Mouse (Mus musculus) frontal cortex, adult (tissue): ENCODE results near the gene Ifnl3.
"Not testable (repeated sequence)": the region's sequence is repeated elsewhere in the genome, so short reads cannot be mapped to it uniquely, and the experiment has no call there.

ENCODE experiments used
- ATAC-seq: cut with Nextera tagmentation; 2 replicates; pipeline ENCODE4 v1.9.2; 2017; ENCODE audit warnings: mild to moderate bottlenecking, moderate library complexity, mixed read lengths; ENCODE audit not compliant: low TSS enrichment

The Ifnl3 gene

DNA sequence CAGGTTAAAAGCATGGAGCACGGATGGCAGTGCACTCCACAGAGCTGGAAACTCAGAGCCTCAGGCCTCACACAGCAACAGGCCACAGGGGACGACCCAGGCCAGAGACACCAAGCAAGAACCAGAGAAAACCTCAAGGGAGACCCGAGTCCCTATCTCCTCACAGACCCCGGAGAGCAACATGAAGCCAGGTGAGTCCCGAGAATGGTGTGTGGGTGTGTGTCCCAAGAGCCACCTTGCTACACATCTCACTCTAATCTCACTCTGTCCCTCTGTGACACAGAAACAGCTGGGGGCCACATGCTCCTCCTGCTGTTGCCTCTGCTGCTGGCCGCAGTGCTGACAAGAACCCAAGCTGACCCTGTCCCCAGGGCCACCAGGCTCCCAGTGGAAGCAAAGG, at the start of gene Ifnl3:
Gene Ifnl3 (plus strand): TSS at position 301 of the 400 bp plus-strand sequence.
- not testable (repeated sequence) for ATAC-seq

DNA sequence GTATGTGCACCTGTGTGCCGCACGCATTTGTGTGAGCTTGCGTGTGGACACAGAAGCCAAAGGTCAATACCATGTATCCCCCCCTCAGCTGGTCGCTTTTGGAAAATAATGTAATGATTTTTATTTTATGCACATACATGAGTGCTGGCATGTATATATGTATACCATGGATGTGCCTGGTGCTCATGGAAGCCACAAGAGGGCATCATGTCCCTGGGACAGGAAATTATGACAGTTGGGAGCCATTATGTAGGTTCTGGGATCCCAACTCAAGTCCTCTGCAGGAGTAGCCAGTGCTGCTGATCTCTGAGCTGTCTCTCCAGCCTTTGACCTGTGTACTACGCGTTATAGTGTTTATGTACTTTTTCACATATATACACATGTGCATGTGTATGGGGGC, 46.4 kb upstream of the Ifnl3 start:
- no peak for ATAC-seq

DNA sequence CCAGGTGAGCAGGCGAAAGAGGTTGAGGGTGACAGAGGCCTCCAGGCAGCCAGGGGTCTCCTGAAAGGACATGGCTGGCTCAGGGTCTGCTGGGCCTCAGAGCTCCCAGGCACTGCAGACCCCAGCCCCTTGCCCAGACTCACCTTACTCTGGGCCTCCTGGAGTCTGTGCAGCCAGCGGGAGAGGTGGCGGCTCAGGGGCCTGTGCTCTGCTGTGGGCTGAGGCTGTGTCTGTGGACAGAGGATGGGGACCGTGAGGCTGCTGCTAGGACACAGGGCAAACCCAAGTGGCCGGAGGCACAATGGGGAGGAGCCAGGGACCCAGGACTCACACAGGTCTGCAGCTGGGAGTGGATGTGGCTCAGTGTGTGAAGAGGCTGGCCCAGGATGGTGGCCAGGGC, 45.3 kb upstream of the Ifnl3 start:
- no peak for ATAC-seq

DNA sequence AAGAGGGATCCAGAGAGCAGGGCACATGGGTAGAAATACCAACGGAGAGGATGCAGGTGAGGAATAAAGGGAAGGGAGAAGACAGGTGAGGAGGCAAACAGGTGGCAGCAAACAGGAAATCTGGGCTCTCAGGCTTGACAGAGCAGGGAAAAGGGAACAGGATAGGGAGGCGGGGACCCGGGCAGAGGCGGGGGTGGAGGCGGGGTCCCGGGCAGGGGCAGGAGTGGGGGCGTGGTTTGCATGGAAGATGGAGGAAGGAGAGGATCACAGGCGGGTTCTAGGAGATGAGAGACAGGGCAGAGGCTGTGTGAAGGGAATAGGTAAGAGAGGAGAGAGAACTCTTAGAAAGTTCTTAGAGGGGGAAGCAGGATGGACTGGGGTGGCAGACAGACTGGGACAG, 43.8 kb upstream of the Ifnl3 start:
- no peak for ATAC-seq

DNA sequence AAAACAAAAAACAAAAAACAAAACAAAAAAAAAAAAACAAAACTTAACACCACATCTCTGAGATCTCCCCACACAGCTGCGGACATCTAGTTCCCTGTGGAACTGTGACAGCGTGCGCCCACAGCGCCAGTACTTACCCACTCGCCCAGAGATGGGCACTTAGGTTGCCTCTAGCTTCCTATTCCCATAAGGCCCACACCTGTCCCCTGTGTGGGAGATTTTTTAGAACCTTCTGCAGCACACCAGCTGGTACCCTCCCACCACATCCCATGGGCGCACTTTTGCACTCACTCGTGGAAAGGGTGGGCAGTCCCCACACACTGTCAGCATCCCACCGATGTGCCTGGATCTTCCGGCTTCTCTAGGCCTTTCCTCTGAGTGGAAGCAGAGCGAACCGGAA, 39.8 kb upstream of the Ifnl3 start:
- ATAC-seq = peak; percentile 59; the same call in 1 of the 2 replicates

DNA sequence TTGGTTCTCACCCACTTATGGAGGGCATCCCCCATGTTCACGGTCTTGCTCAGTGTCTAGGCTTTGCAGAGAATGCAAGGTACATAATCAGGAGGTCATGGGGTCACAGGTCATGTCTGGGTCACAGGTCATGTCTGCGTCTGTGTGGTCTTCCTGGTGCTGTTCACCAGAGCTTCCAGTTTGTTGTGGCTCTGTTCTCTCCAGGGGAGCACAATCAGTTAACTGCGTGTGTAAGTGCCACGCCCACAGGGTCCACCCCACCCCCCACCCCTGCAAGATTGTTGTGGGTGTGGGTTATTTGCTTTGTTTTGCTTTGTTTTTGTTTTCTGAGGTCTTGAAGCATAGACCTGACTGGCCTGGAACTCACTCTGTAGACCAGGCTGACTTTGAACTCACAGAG, 38.4 kb upstream of the Ifnl3 start:
- no peak for ATAC-seq

DNA sequence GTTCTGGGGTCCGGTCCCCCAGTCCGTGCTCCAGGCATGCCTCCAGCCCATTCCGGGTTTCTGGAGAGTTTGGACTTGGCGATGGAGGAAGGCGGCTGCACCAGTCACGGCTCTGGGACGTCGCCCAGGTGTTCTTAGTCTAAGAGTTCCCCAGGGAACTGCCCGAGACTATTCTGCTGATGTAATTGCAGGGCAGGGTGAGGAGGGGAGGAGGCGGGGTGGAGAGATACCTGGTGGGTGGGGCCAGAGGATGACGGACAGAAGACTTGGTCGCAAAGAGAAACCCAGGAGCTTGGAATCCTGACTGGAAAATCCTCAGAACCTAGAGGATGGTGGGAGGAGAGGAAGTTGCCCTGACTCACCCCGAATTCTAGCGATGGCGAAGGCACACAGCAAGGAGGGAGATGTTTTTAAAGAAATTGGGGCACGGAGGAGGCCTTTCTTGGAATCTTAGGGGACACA, 34.6 kb upstream of the Ifnl3 start:
- ATAC-seq = peak; percentile 89

DNA sequence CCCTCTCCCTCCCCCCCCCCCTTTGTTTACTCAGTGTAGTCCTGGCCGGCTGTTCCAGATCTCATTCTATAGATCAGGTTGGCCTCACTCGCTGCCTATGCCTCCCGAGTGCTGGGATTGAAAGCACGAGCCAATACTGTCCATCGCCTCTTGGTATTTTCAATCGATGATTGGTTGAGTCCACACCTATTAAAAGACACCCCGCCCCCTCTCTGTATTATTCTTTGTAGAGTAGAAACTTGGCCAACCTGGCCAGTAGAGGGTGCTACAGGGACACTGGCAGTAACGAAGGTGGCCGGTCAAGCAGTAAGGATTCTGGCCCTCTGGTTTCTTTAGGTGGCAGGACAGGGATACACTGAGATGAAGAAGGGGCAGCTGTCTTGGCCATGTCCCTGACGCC, 32.2 kb upstream of the Ifnl3 start:
- ATAC-seq = no peak

DNA sequence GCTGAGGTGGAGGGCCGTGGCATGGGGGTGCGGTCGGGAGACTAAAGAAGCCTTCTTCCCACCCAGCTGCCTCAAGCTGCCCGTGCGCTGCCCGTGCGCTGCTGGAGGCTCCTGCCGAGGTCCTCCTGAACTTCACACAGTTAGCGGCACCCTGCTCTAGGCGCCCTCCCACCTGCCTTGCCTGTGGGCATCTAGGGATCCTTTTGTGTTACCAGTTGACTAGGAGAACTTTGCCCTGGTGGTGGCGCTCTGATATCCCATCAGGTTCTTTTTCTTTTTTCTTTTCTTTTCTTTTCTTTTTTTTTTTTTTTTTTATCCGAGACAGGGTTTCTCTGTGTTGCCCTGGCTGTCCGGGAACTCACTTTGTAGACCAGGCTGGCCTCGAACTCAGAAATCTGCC, 31.7 kb upstream of the Ifnl3 start:
- no peak for ATAC-seq

DNA sequence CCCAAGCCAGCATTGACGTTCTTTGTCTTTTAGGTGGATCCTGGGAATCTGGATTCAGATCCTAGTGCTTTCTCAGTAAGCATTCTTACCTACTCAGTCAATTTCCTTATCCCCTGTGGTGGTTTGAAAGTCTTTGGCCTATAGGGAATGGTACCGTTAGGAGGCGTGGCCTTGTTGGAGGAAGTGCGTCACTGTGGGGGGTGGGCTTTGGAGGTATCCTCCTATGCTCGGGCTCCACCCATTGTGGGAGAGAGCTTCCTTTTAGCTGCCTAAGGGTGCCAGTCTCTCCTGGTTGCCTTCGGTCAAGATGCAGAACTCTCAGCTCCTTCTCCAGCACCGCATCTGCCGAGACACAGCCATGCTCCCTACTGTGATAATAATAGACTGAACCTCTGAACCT, 30.3 kb upstream of the Ifnl3 start:
- no peak for ATAC-seq

DNA sequence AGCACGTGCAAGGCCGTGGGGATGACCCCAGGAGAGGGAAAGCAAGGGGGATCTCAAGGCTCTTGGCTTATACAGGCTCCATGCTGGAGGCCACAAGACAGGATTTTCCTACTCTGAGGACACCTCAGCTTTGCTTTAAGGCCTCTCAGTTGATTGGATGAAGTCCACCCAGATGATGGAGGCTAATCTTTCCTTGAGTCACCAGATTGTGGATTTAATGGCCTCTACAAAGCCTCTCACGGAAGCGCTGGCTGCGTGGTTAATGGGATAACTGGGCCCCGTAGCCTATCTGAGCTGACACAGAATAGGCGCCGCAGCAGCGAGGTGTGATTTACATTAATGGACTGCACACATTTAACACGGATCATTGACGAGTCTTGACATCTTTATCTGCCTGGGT, 27.2 kb upstream of the Ifnl3 start:
- ATAC-seq = no peak

DNA sequence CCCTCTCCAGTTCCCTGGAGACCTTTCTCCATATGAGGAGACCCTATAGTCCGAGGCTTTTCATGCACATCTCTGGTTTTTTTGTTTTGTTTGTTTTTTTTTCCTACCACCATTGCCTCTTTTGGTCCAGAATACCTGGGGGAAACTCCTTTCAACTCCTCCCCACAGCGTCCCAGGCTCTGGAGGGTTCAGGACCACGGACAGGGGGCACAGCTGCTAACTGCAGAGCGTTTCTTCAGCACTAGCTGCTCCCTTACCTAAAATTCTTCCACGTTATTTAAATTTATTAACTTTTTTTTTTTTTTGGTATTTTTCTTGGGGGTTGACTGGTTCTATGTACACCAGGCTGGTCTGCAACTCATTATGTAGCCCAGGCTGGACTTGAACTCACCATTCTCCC, 17.1 kb upstream of the Ifnl3 start:
- ATAC-seq = no peak

DNA sequence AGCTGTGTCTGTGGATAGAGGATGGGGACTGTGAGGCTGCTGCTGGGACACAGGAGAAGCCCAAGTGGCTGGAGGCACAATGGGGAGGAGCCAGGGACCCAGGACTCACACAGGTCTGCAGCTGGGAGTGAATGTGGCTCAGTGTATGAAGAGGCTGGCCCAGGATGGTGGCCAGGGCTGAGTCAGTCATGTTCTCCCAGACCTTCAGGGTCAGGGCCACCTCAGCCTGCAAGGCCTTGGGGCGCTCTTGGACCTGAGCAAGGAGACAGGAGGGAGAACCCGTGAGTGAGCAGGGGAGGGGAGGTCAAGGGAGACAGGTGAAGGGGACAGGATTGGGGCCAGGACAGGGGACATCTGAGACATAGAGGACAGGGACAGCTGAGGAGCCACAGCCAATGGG, 13.5 kb upstream of the Ifnl3 start:
- ATAC-seq = not testable (repeated sequence)

DNA sequence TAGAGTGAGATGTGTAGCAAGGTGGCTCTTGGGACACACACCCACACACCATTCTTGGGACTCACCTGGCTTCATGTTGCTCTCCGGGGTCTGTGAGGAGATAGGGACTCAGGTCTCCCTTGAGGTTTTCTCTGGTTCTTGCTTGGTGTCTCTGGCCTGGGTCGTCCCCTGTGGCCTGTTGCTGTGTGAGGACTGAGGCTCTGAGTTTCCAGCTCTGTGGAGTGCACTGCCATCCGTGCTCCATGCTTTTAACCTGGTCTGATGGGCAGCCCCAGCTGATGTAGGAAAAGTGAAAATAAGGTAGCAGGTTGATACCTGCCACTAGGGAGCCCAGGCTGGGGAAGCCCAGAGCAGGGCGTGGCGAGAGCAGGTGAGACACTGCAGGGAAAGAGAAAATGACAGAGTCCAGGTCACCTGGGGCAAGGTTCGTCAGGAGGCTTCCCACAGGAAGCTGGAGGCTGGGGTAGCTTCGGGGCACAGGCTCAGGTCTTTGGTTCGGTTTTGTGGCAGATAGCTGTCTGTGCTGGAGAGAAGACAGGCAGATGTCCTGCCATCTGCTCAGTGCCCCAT, 12.1 kb upstream of the Ifnl3 start, which contains the start of gene Ifnl2:
Gene Ifnl2 (minus strand): TSS at position 51 of the 570 bp plus-strand sequence.
- not testable (repeated sequence) for ATAC-seq

DNA sequence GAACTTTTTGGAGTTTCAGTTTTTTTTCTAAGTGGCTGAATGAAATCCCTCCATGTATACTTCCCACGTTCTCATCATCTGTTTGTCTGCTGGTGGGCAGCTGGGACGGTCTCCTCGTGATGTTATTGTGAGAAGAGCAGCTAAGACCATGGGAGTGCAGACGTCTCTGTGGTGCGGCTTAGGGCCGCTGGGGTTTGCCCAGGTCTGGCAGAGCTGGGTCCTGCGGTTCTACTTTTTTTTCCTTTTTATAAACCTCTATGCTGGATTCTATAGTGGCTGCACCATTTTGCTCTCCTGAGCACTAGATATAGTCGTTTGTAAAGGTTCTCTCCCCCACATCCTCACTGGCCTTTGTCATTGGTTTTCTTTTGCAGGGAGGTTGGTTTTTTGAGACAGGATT, 11.2 kb upstream of the Ifnl3 start:
- ATAC-seq = no peak

DNA sequence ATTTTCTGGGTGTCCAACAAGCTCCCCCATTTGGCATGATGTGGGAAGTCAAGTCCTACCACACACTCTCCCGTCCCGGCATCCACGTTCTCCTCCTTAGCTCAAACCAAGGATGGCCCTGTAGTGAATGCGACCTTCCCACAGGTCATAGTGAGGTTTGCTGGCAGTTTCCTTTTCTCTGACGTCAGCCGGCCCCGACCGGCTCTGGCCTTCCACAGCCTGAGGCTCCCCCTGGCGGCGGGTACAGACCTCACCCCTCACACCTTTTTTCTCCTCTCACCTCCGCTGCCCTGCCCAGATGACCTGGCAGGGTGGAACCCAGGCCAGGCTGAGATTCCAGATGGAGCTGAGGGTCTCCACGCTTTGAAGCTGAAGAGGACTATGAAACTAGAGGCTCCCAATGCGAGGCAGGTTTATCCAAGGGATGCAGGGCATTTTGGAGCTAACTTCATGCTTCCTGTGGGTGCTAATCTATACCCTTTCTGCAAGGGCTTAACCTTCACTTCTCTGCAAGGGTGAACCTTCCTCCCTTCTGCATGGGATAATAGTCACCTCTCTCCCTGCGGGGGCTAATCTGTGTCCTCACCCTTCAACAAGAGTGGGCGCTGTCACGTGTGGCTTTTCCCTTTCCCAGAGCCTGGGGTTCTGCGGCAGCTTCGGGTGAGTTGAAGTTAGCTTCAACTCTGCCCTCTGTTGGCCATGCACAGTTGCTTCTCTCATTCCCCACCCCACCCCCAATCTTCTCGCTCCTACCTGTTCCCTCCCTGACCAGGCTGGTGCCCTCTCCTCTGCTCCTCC, 5.5 kb downstream of the Ifnl3 start:
- no peak; the same call in 1 of the 2 replicates for ATAC-seq

DNA sequence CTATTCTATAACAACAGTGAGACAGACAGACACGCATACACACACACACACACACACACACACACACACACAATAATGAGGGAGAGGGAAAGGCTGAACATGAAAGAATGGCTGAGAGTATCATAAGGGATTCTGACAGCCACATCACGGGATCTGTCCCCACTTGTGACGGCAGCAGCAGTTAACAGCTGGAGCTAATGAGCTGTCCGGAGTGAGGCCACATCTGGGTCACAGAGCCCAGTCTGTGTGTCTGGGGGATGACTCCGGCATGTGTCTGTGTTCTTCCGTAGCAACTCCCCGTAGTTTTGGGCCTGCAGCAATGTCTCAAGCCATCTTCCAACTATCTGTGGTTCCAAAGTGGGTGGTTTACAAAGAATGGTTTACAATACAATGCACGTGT, 9.4 kb downstream of the Ifnl3 start:
- no peak for ATAC-seq

DNA sequence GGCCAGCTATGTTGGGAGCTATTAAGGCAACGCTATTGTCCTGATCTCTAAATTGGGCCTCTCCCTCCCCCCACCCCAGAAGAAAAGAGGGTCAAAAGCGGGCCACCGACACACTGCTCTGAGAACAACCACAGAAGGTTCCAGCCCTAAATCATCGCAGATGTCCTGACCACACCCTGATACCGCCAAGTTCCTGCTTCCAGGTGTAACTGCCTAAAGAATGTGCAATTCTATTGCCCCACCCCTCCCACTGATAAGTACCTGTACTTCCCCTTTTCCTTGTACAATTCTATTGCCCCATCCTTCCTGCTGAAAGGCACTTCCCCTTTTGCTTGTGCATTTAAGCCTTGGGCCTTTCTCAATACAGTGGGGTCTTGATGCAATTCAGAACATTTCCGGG, 16.2 kb downstream of the Ifnl3 start:
- not testable (repeated sequence) for ATAC-seq

DNA sequence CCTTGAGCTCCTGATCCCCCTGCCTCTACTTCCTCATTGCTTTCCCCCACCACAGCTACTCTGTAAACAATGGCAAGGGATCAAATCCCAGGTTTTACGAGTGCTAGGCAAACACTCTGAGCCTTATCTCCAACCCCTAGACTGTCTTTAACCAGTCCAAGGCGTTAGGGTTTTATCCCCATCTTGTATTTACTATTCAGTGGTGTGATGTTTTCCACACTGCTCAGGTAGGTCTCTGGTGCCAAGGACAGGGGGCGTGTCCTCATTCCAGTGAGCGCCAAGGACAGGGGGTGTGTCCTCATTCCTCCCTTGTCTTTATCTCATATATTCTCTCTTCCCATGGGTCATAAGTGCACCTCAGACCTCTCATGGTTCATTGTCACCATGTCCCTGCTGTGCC, 17.9 kb downstream of the Ifnl3 start, which contains the start of gene Sycn:
Gene Sycn (plus strand): TSS at position 360 of the 400 bp plus-strand sequence.
- no peak for ATAC-seq

DNA sequence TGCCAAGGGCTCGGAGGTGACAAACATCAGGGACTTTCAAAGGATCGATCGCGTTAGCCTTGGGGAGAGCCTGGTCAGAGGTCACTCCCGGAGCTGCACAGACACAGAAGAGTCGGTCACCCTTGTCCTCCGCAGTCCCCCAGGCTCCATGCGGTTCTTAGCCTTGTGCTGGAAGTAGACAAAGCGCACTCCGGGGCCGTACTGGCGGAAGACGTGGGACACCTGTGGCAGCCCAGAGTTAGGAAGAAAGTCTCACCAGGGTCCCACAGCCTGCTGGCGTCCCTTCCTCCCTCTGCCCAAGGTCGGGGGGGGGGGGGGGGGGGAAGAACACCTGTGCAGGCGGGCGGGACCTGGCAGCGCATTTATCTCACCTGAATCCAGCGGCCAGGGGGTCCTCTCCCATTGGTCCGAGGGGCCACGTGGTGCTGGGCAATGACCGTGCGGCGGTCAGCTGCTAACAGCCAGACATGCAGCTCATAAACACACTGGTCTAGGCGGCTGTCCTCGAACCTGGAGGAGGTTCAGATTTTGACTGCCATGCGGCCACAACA, 21.5 kb downstream of the Ifnl3 start:
- no peak for ATAC-seq

DNA sequence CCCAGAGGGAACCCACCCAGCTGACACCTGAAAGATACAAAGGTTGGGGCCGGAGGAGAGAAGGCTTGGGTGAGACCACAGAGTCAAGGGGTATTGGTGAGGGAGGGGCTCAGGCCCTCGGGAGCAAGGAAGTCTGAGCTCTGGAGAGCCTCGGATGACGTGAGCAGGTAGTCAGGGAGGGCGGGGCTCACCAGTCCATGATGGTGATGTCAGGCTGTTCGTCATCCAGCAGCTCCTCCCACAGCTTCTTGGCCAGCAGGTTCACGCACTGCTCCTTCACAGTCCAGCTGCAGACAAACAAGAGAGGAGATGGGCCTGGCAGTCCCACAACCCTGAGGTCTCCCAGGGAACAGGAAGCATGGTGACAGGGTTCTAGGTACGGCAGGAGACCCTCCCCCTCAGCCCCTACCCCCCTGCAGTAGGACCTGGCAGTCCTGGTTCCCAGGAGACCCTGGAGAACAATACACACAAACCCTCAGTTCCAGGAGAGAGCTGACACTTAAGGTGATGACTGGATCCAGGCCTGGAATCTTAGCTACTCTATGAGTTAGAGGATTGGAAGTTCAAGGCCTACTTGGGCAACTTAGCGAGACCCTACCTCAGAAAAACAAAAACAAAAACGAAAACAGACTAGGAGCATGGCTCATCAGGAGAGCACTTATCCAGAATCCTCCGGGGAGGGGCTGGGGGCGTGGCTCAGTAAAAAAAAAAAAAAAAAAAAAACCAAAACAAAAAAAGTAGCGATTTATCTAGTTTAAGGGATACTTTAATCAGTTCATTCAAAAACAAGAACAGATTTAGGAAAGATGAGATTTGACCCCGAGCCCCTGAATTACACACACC, 22.6 kb downstream of the Ifnl3 start:
- ATAC-seq = no peak

DNA sequence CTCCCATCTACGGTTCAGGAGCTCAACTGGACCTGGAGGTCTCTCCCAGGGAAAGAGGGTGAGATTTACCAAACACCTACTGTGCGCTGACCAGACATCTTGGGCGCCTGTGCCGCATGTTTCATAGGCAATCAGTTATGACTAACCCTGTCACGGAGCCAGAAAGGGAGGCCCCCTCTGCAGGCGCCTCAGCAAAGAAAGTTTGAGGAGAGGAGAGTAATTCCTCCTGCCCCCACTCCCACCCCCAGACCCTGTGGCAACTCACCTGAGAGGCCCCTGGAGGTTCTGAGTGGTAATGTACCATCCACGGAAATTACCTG, 23.2 kb downstream of the Ifnl3 start:
- no peak for ATAC-seq
